17 mouse cellular contexts compared by ENCODE assay signal in genomic region chr1:128281753-128282152, GRCm38 (mm10). TPM values are rescaled to one million over a fixed set of nuclear protein-coding genes. Genes with fewer than 3 reads are reported as not detected.
DNase-seq lines count a peak whose midpoint lies in the region; ATAC-seq and TF ChIP-seq lines count a peak whose summit lies in the region.
"Had no signal": no experiment of that assay in that cellular context is flagged by ENCODE, and none has a peak within 500 bp of the region (broad histone marks: within the 10 kb centered on the region; RNA-seq: fewer than 3 reads in every experiment).

No protein-coding gene starts in this region.

- no peaks in the 10 kb centered on the region for H3K27me3 ChIP-seq in lung, embryonic 14.5 days (ENCODE audit: insufficient read depth, low read length)
- peaks cover 7% of the 10 kb centered on the region; the same call in 1 of the 2 replicates for H3K27me3 ChIP-seq in E14TG2a.4 (ENCODE audit: insufficient read depth, low read length)
- H3K27me3 ChIP-seq: hindbrain, embryonic 15.5 days; kidney, embryonic 15.5 days; neural tube, embryonic 12.5 days had no signal

- no peaks in the 10 kb centered on the region; the same call in 1 of the 2 replicates for H3K9me3 ChIP-seq in lung, embryonic 14.5 days (ENCODE audit: low read depth, low read length)
- H3K9me3 ChIP-seq in E14TG2a.4 (ENCODE audit: low read length), result no peaks in the 10 kb centered on the region
- H3K9me3 ChIP-seq: hindbrain, embryonic 15.5 days; kidney, embryonic 15.5 days; limb, embryonic 10.5 days had no signal

- H3K4me3 ChIP-seq in lung, embryonic 14.5 days (ENCODE audit: low read depth, low read length), result no peak overlapping the region
- H3K4me3 ChIP-seq in E14TG2a.4 (replicated peaks; ENCODE audit: low read length), result no peak overlapping the region
- H3K4me3 ChIP-seq: hindbrain, embryonic 15.5 days; kidney, embryonic 15.5 days; limb, embryonic 10.5 days; neural tube, embryonic 12.5 days had no signal

- H3K4me2 ChIP-seq in lung, embryonic 14.5 days, result no peak overlapping the region
- H3K4me2 ChIP-seq: hindbrain, embryonic 15.5 days; kidney, embryonic 15.5 days; neural tube, embryonic 12.5 days had no signal

- H3K27ac ChIP-seq in lung, embryonic 14.5 days (ENCODE audit: low read depth), result no peak overlapping the region
- H3K27ac ChIP-seq: hindbrain, embryonic 15.5 days; kidney, embryonic 15.5 days; limb, embryonic 10.5 days; neural tube, embryonic 12.5 days had no signal

- 93% methylated on average over 3 of the region's 3 CpGs for WGBS in lung, embryonic 14.5 days

- 0 out of 2 replicates have a peak, but pooled peaks have one; percentile 7 for TF ChIP-seq CTCF in lung, embryonic 14.5 days (IDR thresholded peaks at IDR 0.05; ENCODE audit: low read depth)
- TF ChIP-seq CTCF in E14TG2a.4 (conservative IDR thresholded peaks at IDR 0.05; ENCODE audit: low read length), result peak; percentile 59

- DNase-seq in CD4-positive, CD25-positive, alpha-beta regulatory T cell, adult 2 months (ENCODE audit: low read depth, low spot score), result peak; percentile 20
- DNase-seq in lung, embryonic 14.5 days, result no peak
- DNase-seq in lung, adult 18-20 months, result no peak
- DNase-seq in c-Kit-positive CD71-positive TER-119-negative erythroid progenitor cells, embryonic 14.5 days (ENCODE audit: low read depth), result peak; percentile 17
- no peak for DNase-seq in embryo, embryonic 9.5 days (ENCODE audit: extremely low spot score)
- DNase-seq in cerebellum, adult 11-12 months, result no peak
- DNase-seq: adrenal gland, postnatal 14 days; cerebellum, adult 2 months; layer of hippocampus, adult 9-11 months; lung, adult 2 months; right cerebral cortex, adult 18-20 months had no signal

- H3K9ac ChIP-seq in lung, embryonic 14.5 days, result no peak overlapping the region
- H3K9ac ChIP-seq: hindbrain, embryonic 15.5 days; kidney, embryonic 15.5 days; neural tube, embryonic 12.5 days had no signal

- H3K4me1 ChIP-seq in lung, embryonic 14.5 days (ENCODE audit: insufficient read depth), result no peaks in the 10 kb centered on the region
- H3K4me1 ChIP-seq in E14TG2a.4 (replicated peaks; ENCODE audit: low read depth, low read length), result peaks cover 16% of the 10 kb centered on the region
- H3K4me1 ChIP-seq: hindbrain, embryonic 15.5 days; kidney, embryonic 15.5 days; limb, embryonic 10.5 days; neural tube, embryonic 12.5 days had no signal

- ATAC-seq in CD4-positive, CD25-positive, alpha-beta regulatory T cell, adult 4 months, result no peak
- ATAC-seq in lung, embryonic 14.5 days (ENCODE audit: insufficient read depth), result no peak

- peaks cover 33% of the 10 kb centered on the region for H3K36me3 ChIP-seq in lung, embryonic 14.5 days (ENCODE audit: insufficient read depth)
- peaks cover 20% of the 10 kb centered on the region for H3K36me3 ChIP-seq in E14TG2a.4 (ENCODE audit: insufficient read depth, low read length)

RNA-seq across cellular contexts. Expression of gene Ubxn4, which starts 38.0 kb away (rescaled TPM):
- 10 to 100 TPM; 41.5 to 59.1 TPM for polyA plus RNA-seq in CD4-positive, CD25-positive, alpha-beta regulatory T cell, adult 4 months (2017; shearing (Covaris generic))
- 51.1 and 58.6 TPM in 2 replicates for polyA plus RNA-seq in lung, embryonic 14.5 days (2014; fragmentation: Nextera tagmentation; extraction: Ambion mirVana)

RNA-seq across cellular contexts. Expression of gene Lct, which starts 46.4 kb away (rescaled TPM):
- under 1 TPM; 0.11 to 0.13 TPM for polyA plus RNA-seq in CD4-positive, CD25-positive, alpha-beta regulatory T cell, adult 4 months (2017; shearing (Covaris generic))
- polyA plus RNA-seq in lung, embryonic 14.5 days (2014; fragmentation: Nextera tagmentation; extraction: Ambion mirVana), result 0.09 and 0.11 TPM in 2 replicates

Comparison
In these comparisons a context has a peak if more than half of its experiments do, and no peak if none do; other contexts are left out.
1. DNase-seq: peak in CD4-positive, CD25-positive, alpha-beta regulatory T cell, adult 2 months (single experiment) and c-Kit-positive CD71-positive TER-119-negative erythroid progenitor cells, embryonic 14.5 days (single experiment); none in lung, embryonic 14.5 days (single experiment), lung, adult 18-20 months (0 of 2), embryo, embryonic 9.5 days (single experiment) and cerebellum, adult 11-12 months (single experiment).